Mouse (Mus musculus) midbrain, embryonic 14.5 days (tissue): ENCODE measurements around the gene Rara. TPM values are rescaled to one million over a fixed set of nuclear protein-coding genes. Genes with fewer than 3 reads are reported as not detected.

Source experiments
- ATAC-seq: fragments of 200-750 bp; cut with Nextera tagmentation; 2 replicates; pipeline ENCODE4 v1.8.0; 2017; ENCODE audit warnings: moderate number of reproducible peaks, moderate library complexity; ENCODE audit not compliant: low FRiP score, low TSS enrichment
- DNase-seq: peaks from one replicate; pipeline ENCODE4 v3.0.0-alpha.2; 2015
- H3K27ac ChIP-seq: fragments of 300-500 bp; sonication (generic); replicated peaks from 2 replicates; pipeline ENCODE4 v1.5.1; 2014; ENCODE audit warnings: mild to moderate bottlenecking, low read depth, low read length, moderate library complexity
- H3K27me3 ChIP-seq: fragments of 300-500 bp; sonication (generic); 2 replicates; pipeline ENCODE4 v1.6.1; 2014; ENCODE audit warnings: low read length, control low read depth, mixed read lengths; ENCODE audit not compliant: control insufficient read depth, insufficient read depth
- H3K36me3 ChIP-seq: fragments of 300-500 bp; sonication (generic); 2 replicates; pipeline ENCODE4 v1.6.1; 2014; ENCODE audit warnings: low read length, control low read depth; ENCODE audit not compliant: control insufficient read depth, insufficient read depth
- H3K4me1 ChIP-seq: fragments of 300-500 bp; sonication (generic); 2 replicates; pipeline ENCODE4 v1.6.1; 2014; ENCODE audit warnings: mild to moderate bottlenecking, antibody characterized with exemption, low read length, control low read depth; ENCODE audit not compliant: control insufficient read depth, insufficient read depth
- H3K4me2 ChIP-seq: fragments of 300-500 bp; sonication (generic); 2 replicates; pipeline ENCODE4 v1.6.1; 2014; ENCODE audit warnings: mild to moderate bottlenecking, low read length, moderate library complexity
- H3K4me3 ChIP-seq: fragments of 300-500 bp; sonication (generic); replicated peaks from 2 replicates; pipeline ENCODE4 v1.5.1; 2014; ENCODE audit warnings: low read depth, low read length
- H3K9ac ChIP-seq: fragments of 300-500 bp; sonication (generic); replicated peaks from 2 replicates; pipeline ENCODE4 v1.6.1; 2014; ENCODE audit warnings: mild to moderate bottlenecking, low read length, moderate library complexity
- H3K9me3 ChIP-seq: fragments of 300-500 bp; sonication (generic); 2 replicates; pipeline ENCODE4 v1.6.1; 2016; ENCODE audit warnings: low read length, control low read depth, mixed read lengths; ENCODE audit not compliant: control insufficient read depth
- WGBS: fragments of 180-500 bp; shearing (Covaris S2); extraction: QIAGEN DNeasy Blood & Tissue Kit; methylation state at CpG from one replicate; pipeline ENCODE4 v1.1.7; 2014; 5-methylcytosine and 5-hydroxymethylcytosine counted together
- polyA plus RNA-seq: library from polyadenylated mRNA; unstranded; fragments of >200 nt; fragmentation: Nextera tagmentation; extraction: Ambion mirVana; gene quantifications from 2 replicates; pipeline ENCODE4 v1.2.1, GENCODE M21; 2014

Rara gene
- polyA plus RNA-seq, 1 experiment from 2014 or later = 11.0 TPM

DNA sequence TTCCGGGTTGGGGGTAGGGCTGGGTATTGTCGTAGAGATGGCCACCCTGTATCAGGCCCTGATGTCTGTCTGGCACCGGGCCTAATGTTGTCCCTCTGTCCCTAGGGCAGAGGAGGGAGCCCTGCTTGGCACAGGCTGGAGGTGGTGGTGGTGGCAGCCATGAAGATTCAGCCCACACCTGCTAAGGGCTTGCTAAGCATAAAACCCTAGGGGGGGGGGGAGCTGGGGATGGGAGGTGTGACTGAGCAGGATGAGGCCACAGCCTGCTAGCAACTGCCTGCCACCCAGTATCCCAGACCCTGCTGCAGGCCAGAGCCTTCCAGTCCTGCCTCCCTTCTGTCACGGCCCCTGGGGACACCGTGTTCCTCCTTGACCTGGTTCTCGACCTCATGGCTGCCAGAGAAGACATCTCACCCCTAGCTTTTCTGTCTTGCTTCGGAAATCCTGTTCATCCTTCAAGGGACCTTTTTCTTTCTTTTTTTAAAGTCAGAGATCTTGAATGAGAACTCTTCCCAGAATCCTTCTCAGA is 28.2 kb downstream of the Rara start:
- ATAC-seq = no peak
- H3K36me3 ChIP-seq = no peaks in the 10 kb centered on the region
- H3K9ac ChIP-seq = no peak overlapping the region
- no peak overlapping the region for H3K4me2 ChIP-seq
- WGBS = 38% methylated on average over 7 of the region's 7 CpGs
- H3K9me3 ChIP-seq = no peaks in the 10 kb centered on the region
- no peak overlapping the region for H3K4me3 ChIP-seq
- peaks cover 40% of the 10 kb centered on the region for H3K4me1 ChIP-seq
- H3K27me3 ChIP-seq = peaks cover under 1% of the 10 kb centered on the region; the same call in 1 of the 2 replicates
- H3K27ac ChIP-seq = peak overlapping the region; percentile 53; the same call in 1 of the 2 replicates
- DNase-seq = no peak

- Histone ChIP-seq H3K4me2 (no peak overlapping the region), H3K4me1 (peaks cover 42% of the 10 kb centered on the region), H3K36me3 (no peaks in the 10 kb centered on the region), H3K9me3 (no peaks in the 10 kb centered on the region), H3K27ac (no peak overlapping the region), H3K27me3 (peaks cover 6% of the 10 kb centered on the region; the same call in 1 of the 2 replicates), H3K9ac (no peak overlapping the region), H3K4me3 (no peak overlapping the region)
- no peak for ATAC-seq
- DNase-seq = no peak
- WGBS = 82% methylated on average over 10 of the region's 10 CpGs
These were observed 28.7 kb downstream of the Rara start for GRCm38 (mm10) chr11:98956340-98956739.

DNA sequence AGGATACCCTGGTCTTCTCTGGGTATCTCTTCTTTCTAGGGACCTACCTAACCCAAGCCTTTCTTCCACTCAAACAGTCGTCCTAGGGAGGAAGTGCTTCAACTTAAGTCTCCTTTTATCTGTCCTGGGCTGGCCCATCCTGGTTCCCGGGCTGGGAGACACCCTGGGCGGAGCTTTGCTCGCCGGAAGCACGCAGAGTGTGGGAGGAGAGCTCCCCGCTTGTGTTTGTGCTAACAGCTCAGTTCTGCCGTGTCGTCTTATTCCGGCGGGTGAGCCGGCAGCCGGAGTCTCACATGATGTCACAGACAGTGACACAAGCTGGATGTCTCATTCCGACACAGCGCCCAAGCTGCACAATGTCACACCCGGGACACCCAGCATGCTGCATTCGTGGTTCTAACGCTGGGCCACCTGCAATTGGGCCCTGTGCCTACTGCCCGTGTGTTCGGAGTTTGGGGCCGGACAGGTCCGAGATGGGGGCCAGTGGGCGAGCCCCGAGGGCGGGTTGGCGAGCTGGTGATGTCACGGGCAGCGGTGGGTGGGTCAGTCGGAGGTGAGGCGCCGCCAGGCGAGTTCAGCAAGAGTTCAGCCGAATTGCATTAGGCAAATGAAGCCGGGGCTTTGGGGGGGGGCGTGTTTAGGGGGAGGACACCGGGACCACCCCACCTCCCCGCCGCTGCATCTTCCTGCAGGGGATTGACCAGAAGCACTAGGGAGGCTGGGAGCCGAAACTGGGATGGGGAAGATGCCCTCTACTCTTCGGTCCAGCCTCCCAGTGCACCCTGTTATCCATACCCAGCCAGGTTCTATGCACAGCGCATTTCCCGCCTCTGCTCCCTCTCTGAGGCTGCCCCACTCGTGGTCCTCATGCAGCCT is 32.1 kb downstream of the Rara start:
- H3K9ac ChIP-seq = peak overlapping the region; percentile 66
- H3K4me3 ChIP-seq = peak overlapping the region; percentile 57
- H3K36me3 ChIP-seq = no peaks in the 10 kb centered on the region
- peak overlapping the region; percentile 61; the same call in 1 of the 2 replicates for H3K27ac ChIP-seq
- peak; percentile 78 for DNase-seq
- H3K9me3 ChIP-seq = no peaks in the 10 kb centered on the region
- H3K27me3 ChIP-seq = peaks cover 18% of the 10 kb centered on the region
- peaks cover 62% of the 10 kb centered on the region for H3K4me1 ChIP-seq
- ATAC-seq = 0 out of 2 replicates have a peak, but pooled peaks have one; percentile 9
- H3K4me2 ChIP-seq = peak overlapping the region; percentile 86
- WGBS = under 1% methylated on average over 43 of the region's 43 CpGs

GRCm38 (mm10) chr11:98960313-98960906 is 32.8 kb downstream of the Rara start:
- peak; percentile 77 for DNase-seq
- under 1% methylated on average over 52 of the region's 53 CpGs for WGBS
- ATAC-seq = peak; percentile 15; the same call in 1 of the 2 replicates

DNA sequence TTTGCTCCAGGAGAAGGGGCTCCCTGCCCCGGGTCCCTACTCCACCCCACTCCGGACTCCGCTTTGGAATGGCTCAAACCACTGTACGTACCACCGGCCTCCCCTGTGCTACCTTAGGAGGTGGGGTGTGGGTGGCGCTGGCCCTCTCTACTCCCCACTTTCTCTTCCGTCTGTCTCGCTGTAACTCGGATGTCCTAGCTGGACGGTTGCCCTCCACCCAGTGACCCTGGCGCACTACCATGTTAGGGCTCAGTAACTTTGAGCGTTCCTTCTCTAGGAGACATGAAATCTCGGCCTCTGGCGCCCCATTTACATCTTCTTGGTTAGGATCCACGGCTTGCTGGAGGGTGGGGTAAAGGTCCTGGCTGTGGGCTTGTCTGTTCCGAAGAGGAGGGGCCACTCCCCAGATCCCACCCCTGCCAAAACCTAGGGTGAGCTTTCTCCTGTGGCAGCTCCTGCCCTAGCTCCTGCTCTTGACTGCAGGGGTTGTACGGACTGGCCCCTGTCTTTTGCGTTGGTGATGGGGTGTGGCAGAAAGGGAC is 33.5 kb downstream of the Rara start:
- Histone ChIP-seq H3K27me3 (peaks cover 18% of the 10 kb centered on the region), H3K36me3 (no peaks in the 10 kb centered on the region), H3K9ac (peak overlapping the region; percentile 66; the same call in 1 of the 2 replicates), H3K4me2 (peak overlapping the region; percentile 86), H3K27ac (no peak overlapping the region), H3K4me3 (peak overlapping the region; percentile 57), H3K4me1 (peaks cover 66% of the 10 kb centered on the region), H3K9me3 (no peaks in the 10 kb centered on the region)
- 5% methylated on average over 18 of the region's 18 CpGs for WGBS
- DNase-seq (no peak), ATAC-seq (no peak)

More at GRCm38 (mm10) chr11:98960313-98960906, 32.8 kb downstream of the Rara start:
- Histone ChIP-seq H3K4me2 (peak overlapping the region; percentile 86), H3K9me3 (no peaks in the 10 kb centered on the region), H3K4me1 (peaks cover 63% of the 10 kb centered on the region), H3K27me3 (peaks cover 18% of the 10 kb centered on the region), H3K4me3 (peak overlapping the region; percentile 57), H3K9ac (peak overlapping the region; percentile 66), H3K36me3 (no peaks in the 10 kb centered on the region), H3K27ac (0 out of 2 replicates have a peak overlapping the region, but pooled peaks have one; percentile 8)

DNA sequence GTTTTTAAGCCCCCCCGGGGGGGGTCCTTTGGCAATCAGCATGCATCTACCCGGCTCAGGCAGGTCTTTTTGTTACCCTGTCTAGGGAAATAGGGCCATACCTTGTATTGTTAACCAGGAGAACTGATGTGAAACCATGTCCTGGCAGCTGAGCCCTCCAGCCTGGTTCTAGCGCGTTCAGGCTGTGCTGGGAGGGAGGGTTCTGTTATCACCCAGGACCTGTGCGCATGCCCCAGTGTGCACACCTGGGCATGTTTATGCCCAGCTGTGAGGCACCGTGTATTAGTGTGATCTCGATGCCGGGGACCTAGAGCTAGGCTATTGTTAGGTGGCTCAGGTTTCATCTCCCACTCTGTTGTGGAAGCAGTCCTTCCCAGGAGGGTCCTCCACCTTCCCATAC is 34.1 kb downstream of the Rara start:
- peaks cover 72% of the 10 kb centered on the region for H3K4me1 ChIP-seq
- DNase-seq = no peak
- peaks cover 18% of the 10 kb centered on the region for H3K27me3 ChIP-seq
- peak overlapping the region; percentile 86 for H3K4me2 ChIP-seq
- ATAC-seq = no peak
- H3K27ac ChIP-seq = no peak overlapping the region
- H3K9ac ChIP-seq = peak overlapping the region; percentile 23; the same call in 1 of the 2 replicates
- H3K36me3 ChIP-seq = no peaks in the 10 kb centered on the region
- no peaks in the 10 kb centered on the region for H3K9me3 ChIP-seq
- H3K4me3 ChIP-seq = peak overlapping the region; percentile 57
- 11% methylated on average over 8 of the region's 8 CpGs for WGBS

DNA sequence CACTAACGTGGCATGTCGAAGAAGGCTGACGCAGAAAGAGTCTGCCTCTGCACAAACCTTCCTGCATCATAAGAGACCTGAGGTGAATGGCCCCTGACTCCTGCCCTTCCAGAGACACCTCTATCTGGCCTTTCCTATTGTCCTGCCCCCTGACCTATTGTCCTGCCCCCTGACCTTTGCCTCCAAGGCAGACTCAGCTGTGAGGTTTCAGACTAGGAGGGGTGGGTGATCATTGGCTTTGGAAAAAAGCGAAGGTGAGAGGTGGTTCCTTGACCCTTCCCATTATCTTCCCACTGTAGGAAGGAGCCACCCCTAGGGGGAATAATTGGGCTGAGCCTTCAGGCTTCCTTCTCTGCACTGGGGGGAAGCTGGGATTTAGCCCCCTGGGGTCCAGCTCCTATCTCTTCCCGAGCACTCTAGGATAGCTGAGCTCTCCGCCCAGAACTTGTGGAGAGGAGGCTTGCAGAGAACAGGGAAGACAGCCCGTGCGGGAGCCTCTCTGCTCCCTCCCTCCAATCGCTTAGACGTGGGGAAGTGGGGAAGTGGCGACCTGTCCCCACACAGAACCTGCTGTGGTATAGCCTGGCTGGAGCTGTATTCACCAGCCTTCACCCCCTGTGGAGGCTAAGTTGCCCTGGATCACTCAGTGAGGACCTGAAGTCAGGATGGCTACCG is 34.9 kb downstream of the Rara start:
- DNase-seq (peak; percentile 15), ATAC-seq (no peak)
- no peak overlapping the region for H3K27ac ChIP-seq
- peaks cover 18% of the 10 kb centered on the region for H3K27me3 ChIP-seq
- H3K36me3 ChIP-seq = no peaks in the 10 kb centered on the region
- peak overlapping the region; percentile 27; the same call in 1 of the 2 replicates for H3K4me3 ChIP-seq
- 6% methylated on average over 12 of the region's 12 CpGs for WGBS
- peaks cover 80% of the 10 kb centered on the region for H3K4me1 ChIP-seq
- H3K4me2 ChIP-seq = peak overlapping the region; percentile 86
- H3K9ac ChIP-seq = peak overlapping the region; percentile 46; the same call in 1 of the 2 replicates
- no peaks in the 10 kb centered on the region for H3K9me3 ChIP-seq
